Mouse (Mus musculus) heart, postnatal 4 days (tissue): ENCODE results near the gene Ift46. TPM values are rescaled to one million over a fixed set of nuclear protein-coding genes. Genes with fewer than 3 reads are reported as not detected.
"Not testable (repeated sequence)": the region's sequence is repeated elsewhere in the genome, so short reads cannot be mapped to it uniquely, and the experiment has no call there.

Experiments used
- DNase-seq: peaks from one replicate; pipeline ENCODE4 v3.0.0; 2021
- total RNA-seq, 2 experiments: library from RNA; stranded (reverse); gene quantifications; 2 replicates each; pipeline ENCODE4 v1.2.3; 2021

Gene Ift46
- total RNA-seq, 2 experiments from 2014 or later: 58.4 to 58.7 TPM

DNA sequence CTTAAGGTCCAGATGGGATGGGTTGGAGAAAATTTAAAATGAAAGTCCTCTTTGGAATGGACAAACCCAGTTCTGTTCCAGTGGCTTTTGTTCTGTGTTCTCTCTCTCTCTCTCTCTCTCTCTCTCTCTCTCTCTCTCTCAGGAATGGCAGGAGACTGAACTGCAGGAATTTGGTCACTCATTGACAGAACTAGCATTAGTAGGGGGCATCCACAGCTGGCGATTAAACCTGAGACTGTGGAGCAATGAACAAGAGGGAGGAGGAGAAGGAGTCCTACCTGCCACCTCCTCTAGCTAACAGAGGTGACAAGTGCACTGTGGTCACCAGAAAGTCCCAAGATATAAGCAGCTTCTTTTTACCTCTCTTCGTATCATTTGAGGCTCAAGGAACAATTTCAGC, 31.4 kb upstream of the Ift46 start:
- no peak for DNase-seq

DNA sequence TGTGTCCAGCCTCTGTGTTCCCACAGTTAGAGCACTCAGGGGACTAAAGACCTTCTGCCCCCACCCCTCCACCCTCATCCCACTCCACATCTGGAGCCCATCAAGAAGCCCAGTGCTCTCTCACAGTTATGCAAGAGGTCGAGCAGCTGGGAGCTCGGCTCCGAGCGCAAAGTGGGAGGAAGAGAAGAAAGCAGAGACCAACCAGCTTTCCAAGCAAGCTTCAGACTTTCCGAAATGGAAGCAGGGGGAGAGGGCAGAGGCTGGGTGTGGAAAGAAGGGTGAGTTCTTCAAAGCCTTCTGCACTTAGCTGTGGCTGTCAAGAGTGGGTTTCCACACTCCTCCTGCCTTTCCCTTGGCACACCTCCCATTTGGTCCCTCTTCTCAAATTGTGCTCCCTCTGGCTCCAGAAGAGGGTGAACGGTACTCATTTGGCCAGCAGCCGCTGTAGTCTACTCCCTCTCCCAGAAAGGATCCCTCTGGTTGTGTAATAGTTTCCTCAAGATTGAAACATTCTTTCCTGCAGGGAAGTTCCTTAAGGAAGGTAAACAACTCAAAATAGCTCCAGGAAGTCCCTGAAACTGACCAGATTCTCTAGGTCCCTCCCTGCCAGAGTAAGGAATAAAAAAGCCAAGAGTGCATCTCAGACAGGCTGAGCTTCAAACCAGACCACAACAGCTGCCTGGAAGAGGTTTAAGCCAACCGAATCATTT, 30.3 kb upstream of the Ift46 start:
- DNase-seq: peak; percentile 71

DNA sequence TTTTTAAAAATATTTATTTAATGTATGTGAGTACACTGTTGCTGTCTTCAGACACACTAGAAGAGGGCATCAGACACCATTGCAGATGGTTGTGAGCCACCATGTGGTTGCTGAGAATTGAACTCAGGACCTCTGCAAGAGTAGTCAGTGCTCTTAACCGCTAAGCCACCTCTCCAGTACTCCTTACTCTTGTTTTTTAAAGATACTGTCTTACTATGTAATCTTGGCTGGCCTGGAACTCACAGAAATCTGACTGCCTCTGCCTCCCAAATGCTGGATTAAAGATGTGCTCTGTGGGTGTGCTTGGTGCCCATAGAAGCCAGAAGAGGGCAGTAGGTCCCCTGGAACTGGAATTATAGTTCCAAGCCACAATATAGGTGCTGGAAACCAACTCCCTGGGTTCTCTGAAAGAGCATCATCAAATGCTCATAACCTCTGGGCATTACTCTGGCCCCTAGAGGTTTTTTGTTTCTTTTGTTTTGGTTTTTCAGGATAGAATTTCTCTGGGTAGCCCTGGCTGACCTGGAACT, 27.0 kb upstream of the Ift46 start:
- DNase-seq: no peak

DNA sequence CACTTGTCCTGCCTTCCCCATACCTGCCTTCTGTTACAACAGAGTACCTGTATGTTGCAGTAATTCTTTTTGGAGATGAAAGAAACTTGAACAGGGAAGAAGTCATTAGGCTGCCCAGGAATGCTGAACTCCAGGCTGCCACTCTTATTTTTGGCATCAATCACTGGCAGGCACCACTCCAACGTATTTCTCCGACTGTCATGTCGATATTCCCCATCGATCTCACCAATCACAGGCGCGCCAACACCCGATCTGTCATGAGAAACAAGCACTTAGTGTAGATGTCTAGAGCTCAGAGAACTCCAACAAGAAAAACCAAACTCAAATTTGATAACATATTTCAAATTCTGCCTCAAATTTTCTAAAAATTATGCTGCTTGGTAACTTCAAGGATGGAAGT, 22.3 kb upstream of the Ift46 start:
- DNase-seq: no peak

DNA sequence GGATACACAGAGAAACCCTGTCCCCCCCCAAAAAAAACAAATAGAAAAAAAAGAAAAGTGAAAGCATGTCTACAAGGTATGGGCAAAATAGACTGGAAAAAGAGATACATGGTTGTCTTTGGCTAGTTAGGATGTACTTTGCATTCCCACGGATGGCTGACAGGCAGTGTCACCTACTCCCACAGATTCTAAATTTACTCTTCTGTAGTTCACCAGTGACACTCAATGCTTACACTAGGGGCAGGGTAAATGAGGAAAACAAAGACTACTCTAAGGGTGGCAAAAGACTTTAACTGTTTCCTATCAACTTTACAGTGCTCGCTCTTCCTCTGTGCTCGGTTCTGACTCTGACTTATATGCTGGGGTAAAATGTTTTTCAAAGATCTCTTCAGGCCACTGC, 21.0 kb upstream of the Ift46 start:
- DNase-seq: no peak

DNA sequence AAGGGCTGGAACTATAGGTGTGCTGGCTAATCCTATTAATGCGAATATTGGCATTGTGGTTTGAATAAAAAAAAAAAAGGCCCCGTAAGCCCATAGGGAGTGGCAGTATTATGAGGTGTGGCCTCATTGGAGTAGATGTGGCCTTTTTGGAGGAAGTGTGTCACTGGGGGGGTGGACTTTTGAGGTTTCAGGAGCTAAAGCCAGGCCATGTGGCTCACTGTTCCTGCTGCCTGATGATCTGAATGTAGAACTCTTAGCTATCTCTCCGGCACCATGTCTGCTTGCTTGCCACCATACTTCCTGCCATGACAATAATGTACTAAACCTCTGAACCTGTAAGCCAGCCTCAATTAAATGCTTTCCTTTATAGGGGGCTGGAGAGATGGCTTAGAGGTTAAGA, 20.4 kb upstream of the Ift46 start:
- no peak for DNase-seq

DNA sequence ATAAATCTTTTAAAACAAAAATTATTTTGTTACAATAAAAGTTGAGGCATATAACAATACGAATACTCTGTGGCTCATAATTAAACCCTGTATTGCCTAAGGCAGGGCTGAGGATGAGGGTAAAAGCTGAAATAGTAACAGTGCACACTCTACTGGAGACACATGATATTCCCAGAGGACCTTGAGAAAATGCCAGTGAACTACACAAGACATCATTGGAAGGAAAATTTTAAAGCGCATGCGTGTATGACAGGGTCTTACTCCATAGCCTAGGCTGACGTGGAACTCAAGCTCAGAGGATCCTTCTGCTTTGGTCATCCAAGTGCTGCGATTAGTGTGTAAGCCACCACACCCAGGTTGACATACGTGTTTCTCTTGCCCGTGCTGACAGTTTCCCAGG, 19.2 kb upstream of the Ift46 start:
- DNase-seq: no peak

DNA sequence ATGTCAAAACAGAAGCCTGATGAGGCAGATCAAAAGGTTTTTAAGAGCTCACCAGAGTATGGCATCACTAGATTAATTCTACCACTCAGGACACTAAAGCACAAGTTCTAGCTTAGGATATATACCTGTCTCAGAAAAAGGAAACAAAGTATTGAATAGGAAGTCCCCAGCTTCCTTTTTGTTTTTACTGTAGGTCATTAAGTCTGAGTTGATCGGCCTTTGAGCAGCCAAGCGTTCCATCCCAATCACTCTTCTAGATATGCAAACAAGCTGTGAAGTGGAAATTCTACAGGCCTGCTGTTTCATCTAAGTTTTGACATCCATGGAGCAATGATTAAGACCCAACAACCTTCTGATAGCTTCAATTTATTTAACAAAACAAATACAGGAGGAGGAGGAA, 6.8 kb upstream of the Ift46 start:
- DNase-seq: no peak

DNA sequence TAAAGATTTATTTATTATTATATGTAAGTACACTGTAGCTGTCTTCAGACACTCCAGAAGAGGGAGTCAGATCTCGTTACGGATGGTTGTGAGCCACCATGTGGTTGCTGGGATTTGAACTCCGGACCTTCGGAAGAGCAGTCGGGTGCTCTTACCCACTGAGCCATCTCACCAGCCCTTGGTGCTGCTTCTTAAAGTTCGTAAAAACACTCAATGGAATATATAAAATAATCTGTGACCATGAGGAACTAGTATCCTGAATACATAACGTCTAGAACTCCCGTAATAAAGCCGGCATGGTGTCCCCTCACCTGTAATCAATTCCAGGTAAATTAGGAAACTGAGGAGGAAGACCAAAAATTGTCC, 304 bp downstream of the Ift46 start:
- DNase-seq: not testable (repeated sequence)

DNA sequence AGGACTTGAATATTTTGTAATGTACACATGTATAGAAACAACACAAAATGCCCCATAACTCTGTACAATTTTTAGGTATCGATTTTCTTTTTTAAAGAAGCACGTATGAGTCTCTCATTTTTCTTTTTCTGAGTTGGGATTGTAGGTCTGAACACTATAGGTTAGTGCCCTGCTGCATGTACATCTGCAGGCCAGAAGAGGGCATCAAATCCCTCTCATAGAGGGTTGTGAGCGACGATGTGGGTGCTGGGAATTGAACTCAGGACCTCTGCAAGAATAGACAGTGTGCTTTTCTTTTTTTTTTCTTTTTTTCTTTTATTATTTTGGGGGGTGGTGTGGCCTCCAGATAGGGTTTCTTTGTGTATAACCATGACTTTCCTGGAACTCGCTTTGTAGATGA, 3.7 kb downstream of the Ift46 start:
- no peak for DNase-seq

DNA sequence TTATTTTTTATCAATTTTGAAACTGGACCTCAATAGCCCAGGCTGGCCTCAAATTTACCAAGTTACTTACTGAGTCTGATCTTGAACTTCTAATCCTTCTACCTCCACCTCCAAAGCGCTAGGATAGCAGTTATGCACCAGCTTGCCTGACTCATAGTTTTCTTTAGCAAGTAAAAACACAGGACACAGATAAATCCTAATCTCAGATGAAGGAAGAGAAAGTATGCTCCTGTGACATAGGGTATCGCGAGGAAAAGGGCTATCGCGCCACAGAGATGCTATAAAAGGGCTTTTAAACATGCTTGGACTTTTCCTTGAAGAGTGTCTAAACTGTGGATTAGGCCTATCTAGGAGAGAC, 4.7 kb downstream of the Ift46 start:
- no peak for DNase-seq

DNA sequence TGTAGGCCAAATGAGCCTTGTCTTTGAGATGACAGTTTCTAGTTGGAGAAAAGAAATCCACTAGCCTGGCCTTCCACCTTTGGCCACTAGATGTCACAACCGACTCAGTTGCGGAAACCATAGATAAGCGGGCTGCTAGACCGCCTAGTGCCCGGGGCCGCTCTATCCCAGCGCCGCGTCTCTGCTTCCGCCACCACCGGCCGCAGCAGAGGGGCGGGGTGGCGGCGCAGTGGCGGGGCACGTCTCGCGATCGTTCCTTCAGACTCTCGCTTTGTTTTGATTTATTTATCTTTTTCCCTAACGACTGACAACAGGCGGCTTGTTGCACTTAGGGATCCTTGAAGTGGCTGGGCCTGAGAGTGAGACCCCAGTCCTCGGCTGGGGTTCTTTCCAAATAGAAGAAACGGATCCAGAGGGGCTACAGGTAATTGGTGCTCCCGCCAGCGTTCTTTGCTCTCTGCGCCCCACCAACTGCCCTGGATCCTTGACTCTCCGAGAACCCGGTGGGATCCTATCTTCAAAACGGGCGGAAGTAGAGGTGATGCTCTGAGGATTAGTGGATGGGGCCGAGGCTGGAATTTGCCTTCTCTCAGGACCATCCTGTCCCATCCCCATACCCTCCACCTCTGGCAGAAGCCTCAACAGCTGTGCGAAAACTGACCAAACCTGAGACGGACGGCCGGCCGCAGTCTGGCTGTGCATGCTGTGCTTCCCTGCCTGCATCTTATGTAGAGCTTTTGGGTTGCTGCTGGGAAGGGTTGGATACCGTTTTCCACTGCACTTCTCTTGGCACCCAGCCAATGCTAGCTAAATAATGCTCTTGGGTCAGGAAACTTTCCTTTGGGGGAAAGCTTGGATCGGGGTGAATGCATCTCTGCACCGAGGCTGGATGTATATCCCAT, 5.3 kb downstream of the Ift46 start:
- peak; percentile 96 for DNase-seq

DNA sequence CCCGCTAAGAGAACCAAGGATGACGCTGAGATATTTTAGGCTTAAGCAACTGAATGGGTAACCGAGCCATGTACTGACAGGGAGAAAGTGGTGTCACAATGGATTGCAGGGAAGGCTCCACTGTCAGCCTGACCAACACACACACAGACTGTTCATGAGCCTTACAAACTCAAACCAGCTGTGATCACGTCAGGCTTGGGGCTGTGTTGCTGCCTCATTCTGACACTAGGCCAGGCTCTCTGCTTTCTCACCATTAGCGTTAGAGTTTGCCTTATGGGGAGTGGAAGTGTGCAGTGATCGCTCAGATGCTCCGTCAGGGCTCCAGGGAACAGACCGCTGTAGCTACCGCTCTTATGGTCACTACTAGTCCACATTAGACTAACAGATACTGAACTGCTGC, 25.1 kb downstream of the Ift46 start:
- no peak for DNase-seq

DNA sequence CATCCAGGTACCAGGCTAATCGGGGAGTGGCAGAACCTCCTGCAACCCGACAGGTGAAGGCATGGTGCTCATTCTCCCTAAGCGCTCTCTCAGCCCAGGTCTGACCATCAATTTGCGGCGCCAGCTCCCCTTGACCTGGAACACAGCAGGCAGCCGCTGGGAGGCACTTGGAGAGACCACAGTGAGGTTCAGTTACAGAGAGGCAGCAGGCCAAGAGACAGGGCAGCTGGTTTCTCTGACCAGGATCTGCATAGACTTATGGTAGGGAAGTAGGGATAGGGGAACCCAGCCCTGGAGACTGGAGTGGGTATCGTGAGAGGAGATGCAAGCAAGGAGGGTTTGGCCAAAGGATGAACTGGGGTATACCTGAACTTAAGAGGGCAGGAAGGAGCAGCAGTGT, 30.6 kb downstream of the Ift46 start:
- DNase-seq: no peak

DNA sequence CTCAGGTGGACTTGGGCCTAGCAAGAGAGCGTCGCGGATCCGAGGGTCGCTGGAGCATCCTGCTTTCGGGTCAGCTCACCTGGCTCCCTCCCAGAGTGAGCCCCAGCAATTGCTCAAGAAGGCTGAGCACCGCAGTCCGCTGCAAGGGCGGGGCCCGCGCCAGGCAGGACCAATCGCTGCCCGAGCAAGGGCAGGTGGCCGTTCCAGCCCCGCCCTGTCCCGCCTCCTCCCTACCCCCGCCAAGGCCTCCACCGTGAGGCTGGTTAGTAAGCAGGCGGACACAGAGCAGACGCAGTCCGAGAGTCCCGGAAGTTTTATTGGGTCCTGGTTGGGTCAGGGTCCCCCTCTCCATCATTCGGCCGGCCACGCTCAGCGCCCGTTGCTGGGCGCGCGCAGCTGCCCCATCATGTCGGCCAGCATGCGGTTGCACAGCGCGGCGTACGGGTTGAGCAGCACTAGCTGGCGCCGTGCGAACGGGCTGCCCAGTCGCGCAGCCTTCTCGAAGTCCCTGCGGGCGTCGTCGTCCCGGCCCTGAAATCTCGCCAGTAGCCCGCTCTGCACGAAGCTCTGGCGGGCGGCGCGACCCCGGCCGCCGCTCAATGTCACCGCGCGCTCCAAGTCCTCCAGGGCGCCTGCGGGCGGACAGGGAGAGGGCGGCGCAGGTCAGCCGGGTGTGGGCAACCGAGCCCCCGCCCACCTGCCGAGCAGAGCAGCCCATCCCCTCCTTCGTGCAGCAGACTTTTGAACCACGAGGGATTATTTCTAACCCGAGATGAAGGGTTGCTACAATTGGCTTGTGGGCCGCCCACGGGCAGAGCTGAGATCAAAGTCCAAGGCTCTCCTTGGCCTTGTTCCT, 31.6 kb downstream of the Ift46 start, which contains the start of gene Tmem25:
TSS of gene Tmem25 (minus strand) at position 206 of the 856 bp plus-strand sequence.
- peak; percentile 83 for DNase-seq

DNA sequence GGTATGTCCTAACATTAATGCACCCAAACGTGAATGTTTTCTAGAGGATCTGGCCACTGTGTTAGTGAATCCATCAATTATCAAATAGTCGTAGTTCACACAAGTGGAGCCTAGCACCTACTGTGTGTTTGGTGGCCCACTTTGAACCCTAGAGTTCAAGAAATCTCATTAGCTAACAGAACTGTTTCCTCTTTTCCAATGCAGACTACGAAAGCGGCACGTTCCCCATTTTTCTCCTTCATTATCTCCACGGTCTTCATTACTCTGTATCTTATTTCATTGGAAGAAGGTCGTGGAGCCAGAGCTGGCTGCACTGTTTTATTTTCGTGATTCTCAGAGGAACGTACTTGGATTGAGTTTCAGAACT, 32.2 kb downstream of the Ift46 start:
- DNase-seq: no peak

DNA sequence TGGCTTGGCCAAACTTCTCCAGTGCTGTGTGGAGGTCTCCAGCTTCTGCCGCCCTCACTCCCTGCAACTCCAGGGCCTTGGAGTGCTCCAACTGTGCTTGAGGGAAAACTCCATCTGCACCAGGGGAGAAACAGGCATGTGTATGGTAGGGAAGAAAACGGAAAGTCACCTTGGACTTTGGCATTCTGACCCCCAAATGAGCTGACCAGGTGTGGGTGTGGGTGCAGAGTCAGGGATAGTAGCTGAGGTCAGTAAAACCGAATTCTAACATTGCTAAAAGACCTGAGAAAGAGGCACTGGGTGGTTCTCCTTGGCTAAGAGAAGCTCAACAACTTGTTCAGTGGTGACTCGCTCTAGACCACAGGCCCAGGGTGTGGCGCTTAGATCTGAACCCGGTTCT, 34.0 kb downstream of the Ift46 start:
- DNase-seq: no peak

DNA sequence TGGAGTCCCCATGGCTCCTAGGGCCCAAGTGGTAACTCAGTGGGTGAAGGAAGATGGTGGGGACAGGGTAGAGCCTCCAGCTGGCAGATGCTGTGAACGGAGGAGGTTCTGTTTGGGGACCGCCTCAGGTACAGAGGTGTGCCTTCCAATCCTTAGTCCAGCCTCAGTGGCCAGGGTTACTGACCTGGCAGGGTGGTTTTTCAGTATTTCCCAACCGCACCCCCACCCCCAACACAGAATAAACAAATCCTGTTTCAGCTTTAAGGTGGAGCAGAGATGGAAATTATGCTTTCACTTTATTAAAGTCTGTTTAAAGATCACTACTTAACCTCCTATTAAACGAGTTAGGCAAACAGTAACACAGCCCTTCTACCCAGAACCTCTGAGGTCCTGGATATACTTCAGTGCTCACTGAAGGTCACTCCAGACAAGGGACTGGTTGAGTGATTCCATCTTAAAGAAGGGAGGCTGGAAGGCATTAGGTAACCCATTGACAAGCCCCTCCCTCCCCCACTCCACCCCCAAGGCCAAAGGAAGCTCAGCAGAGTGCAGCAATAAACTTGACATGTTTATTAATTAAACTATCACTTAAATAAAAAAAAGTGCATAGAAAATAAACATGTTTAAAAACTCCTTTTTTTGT, 35.2 kb downstream of the Ift46 start, which contains the start of gene Ttc36:
TSS of gene Ttc36 (minus strand) at position 265 of the 643 bp plus-strand sequence.
- DNase-seq: no peak

DNA sequence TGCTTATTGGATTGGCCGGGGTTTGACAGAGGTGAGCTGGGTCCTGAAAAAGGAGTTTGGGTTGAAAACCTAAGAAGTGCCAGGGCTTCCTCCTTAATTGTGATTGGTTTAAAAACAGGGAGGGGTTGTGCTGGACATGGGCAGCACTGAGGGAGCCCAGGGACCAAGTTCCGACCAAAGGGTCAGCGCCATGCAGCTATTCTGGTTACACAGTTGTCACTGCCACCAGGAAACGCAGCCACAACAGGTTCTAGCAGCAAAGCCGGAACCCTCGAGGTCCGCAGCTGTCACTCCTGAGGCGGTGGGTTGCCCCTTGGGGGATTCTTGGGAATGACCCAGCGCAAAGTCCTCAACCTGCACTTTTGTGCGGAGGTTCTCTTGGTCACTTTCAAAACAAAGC, 37.0 kb downstream of the Ift46 start:
- no peak for DNase-seq

DNA sequence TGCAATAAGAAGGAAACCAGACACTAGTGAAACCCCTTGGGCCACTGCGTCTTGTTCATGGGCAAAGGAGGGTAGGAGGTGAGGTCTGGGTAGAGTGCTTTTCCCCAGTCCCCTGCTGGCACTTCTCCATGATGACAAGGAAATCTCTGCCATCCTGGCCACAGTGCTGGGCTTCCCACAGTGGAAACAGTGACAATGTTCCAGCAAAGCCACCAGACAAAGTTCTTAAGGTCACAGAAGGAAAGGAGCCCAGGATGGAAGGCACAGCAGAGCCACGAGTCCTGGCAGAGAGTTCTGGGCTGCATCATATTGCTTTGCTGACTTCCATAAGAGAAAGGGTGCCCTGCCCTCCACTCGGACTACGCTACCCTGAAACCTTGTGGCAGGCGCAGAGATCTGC, 37.8 kb downstream of the Ift46 start:
- DNase-seq: no peak

DNA sequence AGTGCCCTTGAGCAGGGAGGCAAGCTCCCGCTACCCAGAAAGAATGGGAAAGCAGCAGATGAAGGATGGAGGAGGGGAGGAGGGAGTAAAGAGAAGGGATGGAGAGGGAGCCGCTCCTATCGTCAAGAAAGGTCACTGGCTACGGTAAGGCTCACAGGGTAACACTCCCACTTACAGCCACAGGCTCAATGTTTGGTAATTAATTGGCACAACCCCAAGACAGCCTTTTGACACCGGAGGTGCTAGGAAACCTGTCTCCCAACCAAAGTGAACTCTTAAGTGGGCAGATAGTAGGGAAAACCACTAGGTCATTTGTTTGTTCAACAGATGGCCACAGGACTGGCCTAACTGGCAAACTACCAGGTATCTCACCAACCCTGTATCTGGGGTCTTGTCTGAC, 39.4 kb downstream of the Ift46 start:
- no peak for DNase-seq

DNA sequence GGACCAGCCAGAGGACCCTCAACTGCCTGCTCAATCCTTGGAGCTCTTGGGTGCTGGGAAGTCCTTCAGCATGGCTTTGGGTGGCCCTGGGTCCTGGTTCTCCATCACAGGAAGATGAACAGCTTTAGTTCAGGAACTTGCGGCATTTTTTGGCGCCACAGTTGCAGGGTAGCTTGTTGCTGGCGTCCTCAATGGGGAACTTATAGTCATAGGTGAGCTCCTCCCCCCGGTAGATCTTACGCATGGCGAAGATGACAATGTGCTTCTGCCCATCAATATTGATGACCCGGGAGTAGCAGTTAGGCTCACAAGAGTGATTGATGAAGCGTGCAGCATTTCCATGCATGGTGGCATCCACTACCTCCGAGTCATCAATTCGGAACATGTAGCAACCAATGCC, 40.1 kb downstream of the Ift46 start:
- DNase-seq: no peak
